Mouse (Mus musculus): Measurements from ENCODE around the gene Scfd2.

- TF ChIP-seq CTCF (IDR thresholded peaks at IDR 0.05; ENCODE audit: control insufficient read depth, insufficient read depth, low read length) (no peak), POLR2A (IDR thresholded peaks at IDR 0.05; ENCODE audit: borderline replicate concordance, control insufficient read depth, low read depth, low read length) (no peak)
These were observed 370.1 kb downstream of the Scfd2 start for GRCm38 (mm10) chr5:74161297-74161926.

Data from bone marrow, adult 2 months (tissue).